Mouse (Mus musculus): ENCODE data around the gene Corin.

GRCm38 (mm10) chr5:72491232-72491631 lies 13.0 kb downstream of the Corin start:
- TF ChIP-seq CTCF (IDR thresholded peaks at IDR 0.05; ENCODE audit: borderline replicate concordance, control insufficient read depth, extremely low read depth, insufficient read depth, low read length, poor library complexity) (no peak), POLR2A (IDR thresholded peaks at IDR 0.05; ENCODE audit: control insufficient read depth, extremely low read depth, insufficient read depth, low read length, poor library complexity) (no peak)

All from thymus, adult 2 months (tissue).